Mouse (Mus musculus) ES-E14 (cell line): ENCODE results near the gene Slc9a9.

Experiments used
- HCFC1 ChIP-seq: IDR thresholded peaks from 2 replicates; pipeline ENCODE4 v1.6.1; 2012; ENCODE audit warnings: low read length, inconsistent platforms, borderline replicate concordance; ENCODE audit not compliant: insufficient read depth
- ZNF384 ChIP-seq: IDR thresholded peaks from 2 replicates; pipeline ENCODE4 v1.6.1; 2012; ENCODE audit warnings: low read depth, low read length, inconsistent platforms

DNA sequence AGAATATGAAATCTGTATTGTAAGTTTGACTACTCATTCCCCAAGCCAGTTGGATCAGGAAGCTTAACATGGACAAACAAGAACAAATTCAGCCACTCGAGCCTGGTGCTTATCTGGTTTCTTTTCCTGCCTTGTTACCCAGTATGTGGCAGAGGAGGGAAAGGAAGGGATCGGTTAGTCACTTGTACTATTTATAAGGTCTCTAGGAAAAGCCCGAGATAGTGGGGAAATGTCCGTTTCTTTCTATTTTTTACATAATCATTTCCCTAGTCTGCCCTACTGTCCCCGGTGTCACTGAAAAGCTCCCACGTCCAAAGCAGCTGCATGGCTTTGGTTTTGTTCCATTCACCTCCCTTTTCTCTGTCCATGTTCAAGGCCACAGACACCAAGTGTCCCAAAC, 24.1 kb upstream of the Slc9a9 start:
- TF ChIP-seq HCFC1 (no peak), ZNF384 (no peak)
